Comparison of ENCODE assay signal across 11 mouse cellular contexts in genomic region chr17:51814301-51814700, GRCm38 (mm10). TPM values are rescaled to one million over a fixed set of nuclear protein-coding genes. Genes with fewer than 3 reads are reported as not detected.
DNase-seq lines count a peak whose midpoint lies in the region; ATAC-seq and TF ChIP-seq lines count a peak whose summit lies in the region.
"Had no signal": no experiment of that assay in that cellular context is flagged by ENCODE, and none has a peak within 500 bp of the region (broad histone marks: within the 10 kb centered on the region; RNA-seq: fewer than 3 reads in every experiment).

No protein-coding gene starts in this region.

- no peak for ATAC-seq in heart, postnatal 0 days (ENCODE audit: insufficient read depth, low read depth)
- ATAC-seq in megakaryocyte, adult 5-6 weeks (ENCODE audit: poor library complexity, severe bottlenecking), result peak; percentile 72
- ATAC-seq in midbrain, embryonic 13.5 days, result no peak

- WGBS in heart, postnatal 0 days, result 32% methylated on average over 6 of the region's 6 CpGs
- 21% methylated on average over 6 of the region's 6 CpGs for WGBS in heart, embryonic 10.5 days
- WGBS in midbrain, embryonic 13.5 days, result 24% methylated on average over 6 of the region's 6 CpGs

- H3K9ac ChIP-seq in heart, postnatal 0 days (replicated peaks; ENCODE audit: low read depth, low read length), result no peak overlapping the region
- no peak overlapping the region for H3K9ac ChIP-seq in midbrain, embryonic 13.5 days (replicated peaks)
- H3K9ac ChIP-seq: stomach, embryonic 15.5 days had no signal

- H3K27me3 ChIP-seq in heart, postnatal 0 days (ENCODE audit: control insufficient read depth, insufficient read depth, low read length), result no peaks in the 10 kb centered on the region
- H3K27me3 ChIP-seq in heart, embryonic 10.5 days (ENCODE audit: insufficient read depth, poor library complexity, severe bottlenecking), result no peaks in the 10 kb centered on the region
- no peaks in the 10 kb centered on the region for H3K27me3 ChIP-seq in midbrain, embryonic 13.5 days
- H3K27me3 ChIP-seq: heart, embryonic 12.5 days; stomach, embryonic 15.5 days had no signal

- H3K9me3 ChIP-seq in heart, postnatal 0 days (replicated peaks; ENCODE audit: control insufficient read depth, low read length), result no peaks in the 10 kb centered on the region
- no peaks in the 10 kb centered on the region for H3K9me3 ChIP-seq in heart, embryonic 10.5 days
- H3K9me3 ChIP-seq in midbrain, embryonic 13.5 days, result no peaks in the 10 kb centered on the region
- H3K9me3 ChIP-seq: heart, embryonic 12.5 days; stomach, embryonic 15.5 days had no signal

- peak overlapping the region; percentile 92; the same call in 1 of the 2 replicates for H3K4me3 ChIP-seq in heart, postnatal 0 days (ENCODE audit: low read depth, low read length)
- H3K4me3 ChIP-seq in heart, embryonic 10.5 days, result no peak overlapping the region
- no peak overlapping the region for H3K4me3 ChIP-seq in midbrain, embryonic 13.5 days (replicated peaks)

- H3K36me3 ChIP-seq in heart, postnatal 0 days (replicated peaks; ENCODE audit: control insufficient read depth, insufficient read depth, low read length), result no peaks in the 10 kb centered on the region
- H3K36me3 ChIP-seq in heart, embryonic 10.5 days, result no peaks in the 10 kb centered on the region
- H3K36me3 ChIP-seq in midbrain, embryonic 13.5 days, result no peaks in the 10 kb centered on the region
- H3K36me3 ChIP-seq: heart, embryonic 12.5 days; stomach, embryonic 15.5 days had no signal

- H3K27ac ChIP-seq in heart, postnatal 0 days (ENCODE audit: low read depth), result peak overlapping the region; percentile 90; the same call in 1 of the 2 replicates
- H3K27ac ChIP-seq in heart, embryonic 10.5 days, result no peak overlapping the region
- no peak overlapping the region for H3K27ac ChIP-seq in midbrain, embryonic 13.5 days
- H3K27ac ChIP-seq: stomach, embryonic 15.5 days had no signal

- no peaks in the 10 kb centered on the region for H3K4me1 ChIP-seq in heart, postnatal 0 days (ENCODE audit: control insufficient read depth, insufficient read depth)
- no peaks in the 10 kb centered on the region for H3K4me1 ChIP-seq in heart, embryonic 10.5 days
- peaks cover 16% of the 10 kb centered on the region for H3K4me1 ChIP-seq in midbrain, embryonic 13.5 days (replicated peaks)
- H3K4me1 ChIP-seq: heart, embryonic 12.5 days; stomach, embryonic 15.5 days had no signal

- H3K4me2 ChIP-seq in heart, postnatal 0 days (ENCODE audit: low read depth, low read length), result peak overlapping the region; percentile 84; the same call in 1 of the 2 replicates
- H3K4me2 ChIP-seq in midbrain, embryonic 13.5 days (replicated peaks), result no peak overlapping the region

- no peak for DNase-seq in heart, postnatal 0 days (ENCODE audit: low spot score)
- DNase-seq in heart, embryonic 10.5 days (ENCODE audit: low spot score), result no peak
- DNase-seq in B cell, adult 2 months, result peak; percentile 65 to 66
- DNase-seq in T-cell, adult 2 months (ENCODE audit: low spot score), result peak; percentile 70
- DNase-seq in layer of hippocampus, adult 8-10 months (ENCODE audit: low spot score in 2 of 2), result no peak
- DNase-seq in ovary, postnatal 10 days (ENCODE audit: low spot score), result no peak
- DNase-seq: kidney, postnatal 36 days had no signal

- TF ChIP-seq EP300 in heart, postnatal 0 days (IDR thresholded peaks at IDR 0.05; ENCODE audit: low read depth), result no peak

- no peak for TF ChIP-seq CTCF in heart, postnatal 0 days (IDR thresholded peaks at IDR 0.05; ENCODE audit: low read depth)

RNA-seq across cellular contexts. Expression of gene Satb1, which starts 18.8 kb away (rescaled TPM):
- 17.4 and 30.6 TPM in 2 replicates for total RNA-seq in heart, postnatal 0 days (2014; rRNA removed; ENCODE audit: low replicate concordance)
- polyA plus RNA-seq in heart, postnatal 0 days (2015; fragmentation: Nextera tagmentation; extraction: Ambion mirVana), result 8.1 and 8.4 TPM in 2 replicates
- 7.2 and 9.0 TPM in 2 replicates for polyA plus RNA-seq in heart, embryonic 10.5 days (2016; fragmentation: Nextera tagmentation; extraction: Ambion mirVana)
- total RNA-seq in megakaryocyte, adult 5-6 weeks (2015), result 21.9 and 25.3 TPM in 2 replicates
- 8.7 and 15.9 TPM in 2 replicates for total RNA-seq in megakaryocyte, adult 5-6 weeks (2017)
- 10 to 100 TPM; 82.6 to 97.6 (median 91.6) TPM for total RNA-seq in layer of hippocampus, adult 8-10 months (2022)
- 28.3 and 30.1 TPM in 2 replicates for polyA plus RNA-seq in midbrain, embryonic 13.5 days (2015; fragmentation: Nextera tagmentation; extraction: Ambion mirVana)

Comparison
In these comparisons a context has a peak if more than half of its experiments do, and no peak if none do; other contexts are left out.
1. DNase-seq: peak in B cell, adult 2 months (2 of 2) and T-cell, adult 2 months (single experiment); none in heart, postnatal 0 days (single experiment), heart, embryonic 10.5 days (single experiment), layer of hippocampus, adult 8-10 months (0 of 2) and ovary, postnatal 10 days (single experiment).